Mouse (Mus musculus): ENCODE results near the gene Rps2.
A peak's percentile ranks its signal among the peaks of the same experiment; 100 is the strongest.

The Rps2 gene

DNA sequence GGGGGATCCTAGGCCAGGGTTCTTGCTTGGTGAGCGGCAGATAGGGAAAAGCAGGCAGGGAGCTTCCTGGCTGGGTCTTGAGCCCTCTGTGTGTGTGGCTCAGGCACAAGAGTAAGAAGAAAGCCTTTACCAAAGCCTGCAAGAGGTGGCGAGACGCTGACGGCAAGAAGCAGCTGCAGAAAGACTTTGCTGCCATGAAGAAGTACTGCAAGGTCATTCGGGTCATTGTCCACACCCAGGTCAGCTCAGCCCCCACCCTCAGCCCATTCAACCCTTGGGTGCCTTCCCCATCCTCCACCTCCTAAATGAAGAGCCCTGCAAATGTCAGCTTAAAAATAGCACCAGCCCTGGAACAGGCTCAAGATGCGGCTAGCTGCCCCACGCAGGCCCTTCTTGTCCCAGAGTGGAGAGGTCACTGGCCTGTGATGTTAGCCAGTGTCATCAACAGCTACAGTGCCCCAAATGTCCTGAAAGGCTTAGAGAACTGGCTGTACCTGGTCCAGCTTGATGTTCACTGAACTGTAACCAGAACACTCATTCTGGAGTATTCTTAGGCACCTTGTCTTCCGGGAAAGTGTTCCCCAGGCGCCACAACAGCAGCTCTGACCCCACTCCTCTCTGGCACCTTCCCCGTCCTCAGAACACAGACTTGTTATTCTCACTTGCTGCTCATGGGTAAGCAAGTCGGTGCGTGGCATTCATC is 14.5 kb downstream of the Rps2 start:
- DNase-seq (ENCODE audit: extremely low spot score, low spot score) = no peak

DNA sequence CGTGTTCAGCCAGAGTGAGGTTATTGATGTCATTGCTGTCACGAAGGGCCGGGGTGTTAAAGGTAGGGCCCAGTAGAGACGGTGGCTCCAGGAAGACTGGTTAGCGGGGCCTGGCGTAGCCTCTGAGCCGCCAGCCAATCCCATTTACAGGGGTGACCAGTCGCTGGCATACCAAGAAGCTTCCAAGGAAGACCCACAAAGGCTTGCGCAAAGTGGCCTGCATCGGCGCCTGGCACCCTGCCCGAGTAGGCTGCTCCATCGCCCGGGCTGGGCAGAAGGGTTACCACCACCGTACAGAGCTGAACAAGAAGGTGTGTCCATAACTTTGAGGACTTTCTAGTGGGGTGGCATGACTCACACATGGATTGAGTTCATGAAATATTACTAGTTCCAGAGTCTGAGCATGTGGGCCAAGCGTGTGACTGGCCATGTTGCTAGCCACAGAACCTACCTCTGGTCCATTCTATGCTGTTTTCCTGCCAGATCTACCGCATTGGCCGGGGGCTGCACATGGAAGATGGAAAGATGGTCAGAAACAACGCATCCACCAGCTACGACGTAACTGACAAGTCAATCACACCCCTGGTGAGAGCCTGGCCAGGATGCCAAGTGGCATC is 15.6 kb downstream of the Rps2 start:
- no peak for DNase-seq (ENCODE audit: extremely low spot score, low spot score)

DNA sequence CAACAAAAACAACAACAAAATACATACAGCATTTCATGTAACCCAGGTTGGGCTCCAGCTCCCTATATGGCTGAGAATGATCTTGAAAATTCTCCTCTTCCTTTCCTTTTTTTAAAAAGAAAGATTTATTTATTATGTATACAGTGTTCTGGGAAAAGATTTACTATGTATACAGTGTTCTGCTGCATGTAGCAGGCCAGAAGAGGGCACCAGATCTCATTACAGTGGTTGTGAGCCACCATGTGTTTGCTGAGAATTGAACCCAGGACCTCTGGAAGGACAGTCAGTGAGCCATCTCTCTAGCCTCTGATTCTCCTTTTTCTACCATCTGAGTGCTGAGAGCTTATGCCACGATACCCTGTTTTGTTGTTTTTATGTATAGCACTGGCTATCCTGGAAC is 16.6 kb downstream of the Rps2 start:
- DNase-seq (ENCODE audit: extremely low spot score, low spot score) = no peak

DNA sequence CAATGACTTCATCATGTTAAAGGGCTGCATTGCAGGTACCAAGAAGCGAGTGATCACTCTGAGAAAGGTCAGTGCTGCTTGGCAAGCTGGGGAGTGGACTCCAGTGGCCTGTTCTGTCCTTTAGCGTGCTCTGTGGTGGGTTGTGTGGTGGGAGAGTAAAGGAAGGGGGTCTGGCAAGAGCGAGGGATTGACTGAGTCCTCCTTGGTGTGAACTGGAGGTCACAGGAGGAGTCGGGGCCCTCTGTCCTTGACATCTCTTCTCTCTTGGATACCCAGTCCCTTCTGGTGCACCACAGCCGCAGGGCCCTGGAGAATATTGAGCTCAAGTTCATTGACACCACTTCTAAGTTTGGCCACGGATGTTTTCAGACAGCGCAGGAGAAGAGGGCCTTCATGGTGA is 17.5 kb downstream of the Rps2 start:
- DNase-seq (ENCODE audit: extremely low spot score, low spot score) = no peak

DNA sequence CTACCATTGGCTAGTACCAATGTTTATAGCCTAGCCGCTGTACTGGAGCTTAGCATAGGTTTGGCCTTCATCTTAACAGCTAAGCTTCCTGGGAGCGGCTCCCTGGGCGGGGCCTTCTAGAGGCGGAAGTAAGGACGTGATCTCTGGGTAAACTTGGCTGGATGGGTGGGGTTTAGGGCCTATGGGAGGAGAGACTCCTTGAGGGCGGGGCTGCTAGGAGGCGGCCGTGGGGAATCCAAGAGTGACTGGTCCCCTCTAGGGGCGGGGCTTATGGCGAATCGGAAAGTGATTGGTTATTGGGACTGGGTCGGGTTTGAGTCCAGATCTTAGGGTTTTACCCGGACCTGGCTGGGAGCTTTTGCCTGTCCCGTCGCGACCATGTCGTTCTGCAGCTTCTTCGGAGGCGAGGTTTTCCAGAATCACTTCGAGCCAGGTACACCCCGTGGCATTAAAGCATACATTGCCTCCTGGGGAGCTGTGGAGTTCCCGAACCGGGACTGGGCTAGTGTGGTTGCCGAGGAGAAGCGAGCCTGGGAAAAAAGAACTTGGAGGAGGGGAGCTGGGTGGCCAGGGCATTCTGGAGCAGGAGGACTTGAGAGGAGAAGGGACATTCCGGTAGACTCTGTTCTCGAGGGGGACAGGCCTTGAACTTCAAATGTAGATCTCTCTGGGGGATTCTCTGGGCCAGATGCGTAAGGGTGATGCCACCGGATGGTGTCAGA is 18.6 kb downstream of the Rps2 start, which contains the start of gene Msrb1:
Msrb1 (plus strand) TSS at position 313 of the 722 bp plus-strand sequence.
- peak; percentile 91 for DNase-seq (ENCODE audit: extremely low spot score, low spot score)

DNA sequence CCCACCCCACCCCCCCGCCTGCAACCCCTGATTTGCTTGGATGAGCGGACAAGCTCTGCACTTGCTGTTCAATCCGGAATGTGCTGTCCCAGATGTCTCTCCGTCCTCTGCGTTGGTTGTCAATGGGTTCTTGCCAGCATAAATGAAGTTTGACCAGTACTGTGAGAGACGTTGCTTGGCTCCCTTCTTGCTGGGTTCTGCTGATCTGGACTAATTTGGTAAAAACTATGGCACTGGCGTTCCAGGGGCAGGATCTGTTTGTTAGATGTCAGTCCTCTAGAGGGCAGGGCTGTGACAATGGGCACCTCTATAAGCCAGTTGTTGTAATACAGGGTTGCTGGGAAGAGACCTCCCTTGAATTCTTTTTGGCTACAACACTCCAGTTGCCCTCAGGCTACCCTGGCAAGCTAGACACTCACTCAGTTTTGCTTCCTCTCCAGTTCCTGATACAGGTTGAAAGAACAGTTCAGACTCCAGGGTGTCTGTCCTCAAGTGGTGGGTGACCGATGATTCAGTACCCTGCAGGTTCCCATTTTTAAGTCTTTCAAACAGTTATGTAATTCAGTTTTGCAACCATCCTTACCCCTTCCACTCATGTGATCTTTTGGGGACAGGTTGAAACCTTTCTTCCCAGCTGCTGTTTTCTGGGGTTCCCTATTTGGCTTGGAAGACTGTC is 19.4 kb downstream of the Rps2 start:
- no peak for DNase-seq (ENCODE audit: extremely low spot score, low spot score)

DNA sequence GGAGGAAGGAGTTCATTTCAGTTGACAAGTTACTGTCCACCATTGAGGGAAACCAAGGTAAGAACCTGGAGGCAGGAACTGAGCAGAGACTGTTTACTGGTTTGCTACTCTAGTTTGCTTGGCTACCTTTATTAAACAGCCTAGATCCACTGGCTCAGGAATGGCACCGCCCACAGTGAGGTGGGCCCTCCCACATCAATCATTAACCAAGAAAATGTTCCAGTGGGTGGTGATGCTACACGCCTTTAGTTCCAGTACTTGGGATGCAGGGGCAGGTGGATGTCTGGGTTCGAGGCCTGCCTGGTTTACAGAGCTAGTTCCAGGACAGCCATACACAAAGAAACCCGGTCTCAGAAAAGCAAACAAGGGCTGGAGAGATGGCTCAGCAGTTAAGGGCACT is 20.3 kb downstream of the Rps2 start:
- DNase-seq (ENCODE audit: extremely low spot score, low spot score) = no peak

DNA sequence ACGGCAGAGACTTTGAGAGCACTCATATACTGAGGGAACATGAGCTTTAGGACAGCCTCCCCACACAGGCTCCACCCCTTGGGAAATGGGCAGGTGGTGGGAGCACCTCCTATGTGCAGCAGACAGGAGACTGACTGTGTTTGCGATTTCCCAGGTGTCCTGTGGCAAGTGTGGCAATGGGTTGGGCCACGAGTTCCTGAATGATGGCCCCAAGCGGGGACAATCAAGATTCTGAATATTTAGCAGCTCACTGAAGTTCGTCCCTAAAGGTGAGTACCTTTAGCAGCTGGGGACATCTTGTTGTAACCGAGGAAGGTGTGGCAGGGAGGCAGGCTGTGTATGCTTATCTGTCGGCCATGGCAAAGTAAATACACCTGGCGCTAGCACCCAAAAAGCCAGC is 22.0 kb downstream of the Rps2 start:
- no peak for DNase-seq (ENCODE audit: extremely low spot score, low spot score)

DNA sequence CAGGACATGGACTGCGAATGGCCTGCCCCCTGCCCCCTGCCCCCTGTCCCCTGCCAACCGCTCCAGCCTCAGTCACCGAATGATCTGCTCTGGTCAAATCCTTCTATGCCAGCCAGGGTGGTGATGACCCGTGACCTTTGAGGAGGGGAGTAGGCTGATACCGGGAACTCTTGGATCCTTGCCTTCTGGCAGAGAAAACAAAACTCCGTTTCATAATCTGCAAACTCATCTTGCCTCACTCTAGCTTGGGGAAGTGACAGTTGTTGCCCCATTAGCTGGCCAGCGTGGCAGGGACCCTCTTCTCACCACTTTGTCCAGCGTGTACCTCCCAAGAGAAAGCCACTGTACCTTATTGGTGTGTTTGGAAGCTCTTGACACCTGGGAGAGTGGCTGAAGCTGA is 24.4 kb downstream of the Rps2 start:
- no peak for DNase-seq (ENCODE audit: extremely low spot score, low spot score)

DNA sequence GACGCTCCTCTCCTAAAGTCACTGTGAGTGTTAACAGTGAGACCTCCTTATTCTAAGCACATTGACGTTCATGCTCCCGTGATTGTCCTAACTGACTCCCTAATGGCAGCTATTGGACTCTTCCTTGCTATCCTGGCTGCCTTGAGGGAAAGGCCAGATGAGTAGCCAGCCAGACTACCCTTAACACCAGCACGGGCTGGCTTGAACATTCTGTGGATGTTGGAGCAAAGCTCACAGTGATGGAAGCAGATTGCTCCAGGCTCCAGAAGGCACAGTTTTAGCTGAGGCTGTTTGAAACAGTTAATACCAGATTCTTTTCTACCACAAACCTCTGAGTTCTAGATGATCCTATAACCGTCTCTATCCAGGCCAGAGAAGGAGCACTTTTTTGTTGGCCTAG is 26.0 kb downstream of the Rps2 start:
- DNase-seq (ENCODE audit: extremely low spot score, low spot score) = no peak

DNA sequence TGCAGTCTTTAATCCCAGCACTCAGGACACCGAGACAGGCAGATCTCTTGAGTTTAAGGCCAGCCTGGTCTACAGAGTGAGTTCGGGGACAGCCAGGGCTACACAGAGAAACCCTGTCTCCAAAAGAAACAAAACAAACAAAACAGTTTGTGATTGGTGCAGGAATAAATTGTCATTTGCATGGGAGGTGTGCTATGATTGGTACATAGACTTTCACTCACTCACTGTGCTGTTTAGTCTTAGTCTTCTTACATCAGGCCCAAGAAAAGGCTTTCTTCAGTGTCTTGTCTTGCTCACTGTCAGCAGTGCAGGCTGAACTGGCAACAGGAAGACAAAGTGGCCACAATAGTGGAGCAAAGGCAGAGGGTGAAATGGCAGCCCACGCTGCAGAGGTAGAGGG is 26.5 kb downstream of the Rps2 start:
- no peak for DNase-seq (ENCODE audit: extremely low spot score, low spot score)

DNA sequence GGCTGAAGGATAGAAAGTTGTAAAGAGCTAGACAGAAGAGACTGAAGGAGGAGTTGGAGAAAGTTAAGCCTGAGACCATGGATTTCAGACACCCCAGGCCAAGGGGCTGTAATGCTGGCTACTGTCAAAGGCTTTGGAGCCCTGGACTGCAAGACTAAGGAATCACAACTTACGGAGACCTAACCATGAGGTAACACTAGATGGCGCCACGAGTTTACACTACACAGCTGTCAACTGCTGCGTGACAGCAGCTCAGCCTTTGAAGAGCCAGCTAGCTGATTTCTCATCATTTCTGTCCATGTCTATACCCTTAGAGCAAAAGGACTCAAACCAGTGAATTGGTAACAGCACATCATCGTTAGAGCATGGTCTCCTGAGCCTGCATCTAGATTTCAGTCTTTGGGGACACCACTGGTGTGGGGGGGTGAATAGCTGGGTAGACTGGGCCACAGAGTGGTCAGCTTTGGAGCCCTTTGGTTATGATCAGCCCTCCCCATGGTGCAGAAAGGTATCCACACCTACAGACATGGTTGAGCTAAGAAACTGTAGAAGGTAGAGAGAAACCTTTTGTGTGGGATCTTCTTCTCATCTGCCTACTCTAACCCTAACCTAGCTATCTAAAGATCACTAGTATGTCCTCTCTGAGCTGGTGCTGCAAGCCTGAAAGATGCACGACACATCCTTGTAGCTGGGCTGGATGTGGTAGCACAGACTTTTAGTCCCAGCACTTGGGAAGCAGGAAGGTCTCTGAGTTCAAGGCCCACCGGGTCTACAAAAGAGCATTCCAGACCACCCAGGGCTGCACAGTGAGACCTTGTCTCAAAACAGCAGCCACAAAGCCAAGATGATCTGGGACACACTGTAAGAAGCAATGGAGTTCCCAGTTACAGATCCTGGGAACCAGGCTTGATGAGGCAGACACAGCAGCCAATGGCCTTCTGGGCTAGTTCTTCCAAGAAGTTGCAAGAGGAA is 27.9 kb downstream of the Rps2 start:
- DNase-seq (ENCODE audit: extremely low spot score, low spot score) = peak; percentile 80

DNA sequence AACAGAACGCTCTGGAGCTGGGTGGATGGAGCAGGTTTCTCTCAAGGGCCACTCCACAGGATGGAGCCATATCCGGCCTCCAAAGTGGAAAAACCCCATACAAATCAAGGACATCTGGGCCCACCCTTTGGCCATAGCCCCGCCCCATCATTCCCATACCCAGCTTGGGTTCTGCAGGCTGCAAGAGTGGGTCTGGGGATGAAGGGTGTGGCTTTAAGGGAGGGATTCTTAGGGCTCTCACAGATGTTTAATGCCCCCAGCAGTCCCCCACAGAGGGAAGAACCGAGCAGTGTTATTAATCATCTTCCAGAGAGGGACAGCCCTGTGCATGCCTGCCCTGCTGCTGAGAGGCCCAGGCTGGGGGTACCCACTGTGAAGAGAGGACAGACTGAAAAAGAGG is 29.1 kb downstream of the Rps2 start:
- no peak for DNase-seq (ENCODE audit: extremely low spot score, low spot score)

DNA sequence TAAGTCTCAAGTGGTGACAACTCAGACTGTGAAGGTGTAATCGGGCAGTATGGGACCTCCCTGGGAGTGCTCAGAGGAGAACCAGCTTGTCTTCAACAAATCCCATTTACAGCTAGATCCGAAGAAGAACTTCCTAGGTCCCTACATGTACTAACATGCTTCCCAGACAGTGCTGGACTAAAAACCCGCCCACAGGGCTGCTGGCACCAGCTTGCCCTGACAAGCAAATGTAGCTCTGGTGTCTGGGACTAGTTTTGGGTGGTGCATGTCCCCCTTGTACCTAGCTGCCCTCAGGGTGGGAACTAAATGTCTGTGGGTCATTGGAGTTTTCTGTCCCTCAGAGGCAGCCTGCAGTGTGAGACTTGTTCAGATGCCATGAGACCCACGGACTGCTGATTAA is 33.6 kb downstream of the Rps2 start:
- no peak for DNase-seq (ENCODE audit: extremely low spot score, low spot score)

DNA sequence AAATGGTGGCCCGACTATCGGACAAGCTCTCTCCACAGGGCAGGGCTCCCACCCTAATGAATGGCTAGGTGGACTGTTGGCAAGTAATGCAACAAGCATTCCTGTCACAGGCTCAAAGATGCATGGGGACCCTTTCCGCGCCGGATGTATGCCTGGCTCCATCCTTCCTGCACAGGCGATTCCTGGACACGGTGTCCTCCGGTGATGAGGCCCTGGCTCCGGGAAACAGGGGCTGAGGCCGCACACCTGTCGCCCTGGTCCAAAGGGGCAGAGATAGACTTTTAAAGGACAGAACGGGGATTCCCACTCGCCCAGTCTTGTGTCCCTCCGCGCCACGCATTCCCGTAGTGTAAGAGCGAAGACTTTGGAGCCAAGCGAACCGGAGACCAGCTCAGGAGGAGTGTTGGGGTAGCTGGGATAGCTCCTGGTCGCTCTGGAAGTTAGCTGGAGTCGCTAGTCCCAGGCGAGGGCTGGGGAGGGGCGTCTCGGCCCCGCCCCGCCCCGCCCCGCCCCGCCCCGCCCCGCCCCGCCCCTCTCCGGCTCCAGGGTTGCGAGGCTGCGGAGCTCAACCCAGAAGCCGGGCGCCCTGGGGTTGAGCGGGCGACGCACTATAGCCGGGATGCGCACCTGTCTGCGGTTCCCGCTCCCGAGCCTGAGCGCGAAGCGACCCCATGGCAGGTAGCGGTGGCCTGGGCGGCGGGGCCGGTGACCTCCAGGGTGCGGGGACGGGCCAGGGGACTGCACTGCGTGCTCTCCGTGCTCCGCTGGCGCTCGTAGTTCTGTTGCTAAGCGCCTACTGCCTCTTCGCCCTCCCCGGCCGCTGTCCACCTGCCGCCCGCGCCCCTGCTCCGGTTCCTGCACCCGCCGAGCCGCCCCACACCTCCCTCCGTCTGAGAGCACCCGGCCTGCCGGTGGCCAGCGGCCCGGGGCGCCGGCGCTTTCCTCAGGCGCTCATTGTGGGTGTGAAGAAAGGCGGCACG is 34.8 kb downstream of the Rps2 start, which contains the start of gene Hs3st6:
Hs3st6 (plus strand) TSS at position 574 of the 980 bp plus-strand sequence.
- DNase-seq (ENCODE audit: extremely low spot score, low spot score) = peak; percentile 74

DNA sequence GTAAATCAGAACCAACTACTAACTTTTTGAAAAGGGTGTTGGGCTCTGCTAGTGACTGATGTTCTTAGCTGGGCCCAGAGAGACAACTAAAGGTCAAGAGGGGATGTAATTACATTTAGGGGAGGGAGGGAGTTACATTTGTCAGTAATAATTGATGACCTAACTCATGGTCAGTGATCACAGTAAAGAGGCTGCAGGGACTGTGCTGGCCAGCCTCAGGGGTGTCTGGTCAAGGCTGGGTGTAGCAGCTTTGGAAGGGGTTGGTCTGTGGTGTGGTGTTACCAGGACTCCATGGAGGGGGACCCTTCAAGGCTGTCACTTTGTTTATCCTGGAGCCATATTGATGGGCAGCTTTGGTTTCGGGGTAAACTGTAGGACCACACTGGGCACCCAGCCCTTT is 39.5 kb downstream of the Rps2 start:
- no peak for DNase-seq (ENCODE audit: extremely low spot score, low spot score)

DNA sequence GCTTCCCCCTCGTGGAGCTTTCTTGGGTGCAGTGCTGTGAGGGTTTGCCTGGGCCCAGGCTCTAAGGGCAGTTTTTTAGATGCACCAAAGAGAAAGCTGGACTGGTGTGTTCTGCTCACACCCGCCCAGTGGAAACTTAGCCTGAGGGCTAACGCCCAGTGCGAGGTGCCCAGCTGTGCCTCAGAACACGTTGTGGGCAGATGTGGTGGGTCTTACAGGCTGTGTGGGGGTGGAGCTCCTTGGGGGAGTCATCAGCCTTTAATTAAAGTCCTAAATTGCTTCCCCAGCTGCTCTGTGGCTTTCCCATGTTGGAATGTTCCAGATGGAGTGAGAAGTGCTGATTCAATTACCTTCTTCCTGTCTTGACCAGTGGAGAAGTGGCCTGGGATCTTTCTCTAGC is 43.2 kb downstream of the Rps2 start:
- DNase-seq (ENCODE audit: extremely low spot score, low spot score) = no peak

DNA sequence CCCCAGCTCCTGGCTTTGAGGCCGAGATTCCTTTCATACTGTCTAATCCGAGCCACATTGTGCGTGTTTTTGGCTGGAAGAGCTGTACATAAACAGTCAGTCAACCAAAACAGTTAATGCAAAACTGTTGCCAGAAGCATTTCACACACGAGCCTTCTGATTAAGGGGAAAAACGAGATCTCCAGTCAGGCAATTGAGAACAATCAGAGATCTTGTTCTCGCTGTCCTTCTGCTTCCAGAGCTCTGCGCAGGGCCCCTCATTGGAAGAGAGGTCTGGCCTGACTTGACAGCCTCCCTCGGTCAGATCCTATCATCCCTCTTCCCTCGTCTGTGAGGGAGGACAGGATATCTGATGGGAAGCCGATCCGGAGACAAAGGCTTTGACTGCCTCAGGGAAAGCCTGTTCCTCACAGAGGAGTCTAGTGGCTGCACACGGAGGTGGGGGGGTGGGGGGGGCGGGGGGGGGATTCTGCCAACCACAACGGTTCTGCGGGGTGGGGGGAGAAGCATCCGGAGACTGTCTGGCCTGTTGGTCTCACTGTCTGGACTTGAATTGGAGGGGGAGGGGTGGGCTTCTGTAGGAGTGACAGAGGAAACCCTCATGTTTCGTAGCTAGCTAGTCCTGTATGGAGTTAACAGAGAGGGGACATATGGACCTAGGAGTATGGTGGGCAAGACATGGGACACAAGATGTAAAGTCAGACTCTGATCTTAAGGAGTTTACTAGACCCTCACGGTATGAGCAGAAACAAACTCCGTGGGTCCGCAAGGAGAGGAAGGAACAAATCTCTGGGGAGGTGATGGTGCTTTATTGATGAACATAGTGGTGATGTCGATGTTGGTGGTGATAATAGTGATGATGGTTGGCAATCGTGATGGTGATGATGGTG is 47.3 kb downstream of the Rps2 start:
- DNase-seq (ENCODE audit: extremely low spot score, low spot score) = no peak
